Mouse (Mus musculus): ENCODE results near the gene Rnf40. TPM values are rescaled to one million over a fixed set of nuclear protein-coding genes. Genes with fewer than 3 reads are reported as not detected.
"Not testable (repeated sequence)": the region's sequence is repeated elsewhere in the genome, so short reads cannot be mapped to it uniquely, and the experiment has no call there.

The Rnf40 gene
- total RNA-seq, 2 experiments from 2014 or later: 24.4 to 28.7 TPM

GRCm38 (mm10) chr7:127641260-127641659 lies 52.7 kb downstream of the Rnf40 start:
- DNase-seq: no peak
- intact Hi-C loops (cut with DNase I; ENCODE audit: low total_unique reads): loop anchor here (5.0 kb wide), 1 partner anchor 34 kb away; no protein-coding TSS in a partner anchor

DNA sequence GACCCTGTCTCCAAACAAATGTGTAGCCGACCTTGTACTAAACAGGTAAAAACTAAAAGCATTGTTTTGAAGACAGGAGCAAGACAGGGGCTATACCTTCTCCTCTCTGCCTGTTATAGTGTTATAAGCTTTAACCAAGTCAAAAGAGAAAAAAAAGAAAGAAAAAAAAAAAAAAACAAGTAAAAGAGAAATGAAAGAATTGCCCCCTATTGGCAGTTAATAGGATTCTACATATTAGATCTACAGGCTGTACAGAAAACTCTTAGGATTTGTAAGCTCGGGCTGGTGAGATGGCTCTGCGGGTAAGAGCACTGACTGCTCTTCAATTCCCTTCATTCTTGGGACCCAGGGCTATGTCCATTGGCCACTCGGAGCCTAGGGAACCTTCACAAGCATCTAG lies 53.7 kb downstream of the Rnf40 start:
- DNase-seq: no peak
- intact Hi-C loops (cut with DNase I; ENCODE audit: low total_unique reads): loop anchor here (5.0 kb wide), 1 partner anchor 35 kb away; no protein-coding TSS in a partner anchor

- DNase-seq: no peak
- intact Hi-C loops (cut with DNase I; ENCODE audit: low total_unique reads): no loop called here
These were observed 57.8 kb downstream of the Rnf40 start for GRCm38 (mm10) chr7:127646363-127646762.

DNA sequence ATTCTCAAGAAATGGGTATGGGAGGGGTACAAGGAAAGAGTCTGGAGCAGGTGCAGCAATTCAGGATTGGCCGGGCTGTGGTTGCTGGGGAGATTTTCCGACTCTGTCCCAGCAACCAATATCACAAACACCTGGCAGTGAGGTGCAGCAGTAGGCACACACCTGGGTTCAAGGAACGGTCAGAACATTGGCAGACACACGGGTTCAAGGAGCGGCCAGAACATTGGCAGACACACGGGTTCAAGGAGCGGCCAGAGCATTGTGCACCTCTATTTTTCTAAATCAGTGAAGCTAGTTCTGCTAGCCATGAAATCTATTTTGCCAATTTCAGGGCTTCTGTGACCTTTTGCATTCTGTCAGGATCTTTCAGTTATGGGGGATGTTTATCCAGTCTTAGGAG lies 59.0 kb downstream of the Rnf40 start:
- intact Hi-C loops (cut with DNase I; ENCODE audit: low total_unique reads); DNase-seq: not testable (repeated sequence)

GRCm38 (mm10) chr7:127648516-127649201 lies 60.1 kb downstream of the Rnf40 start:
- no peak for DNase-seq
- intact Hi-C loops (cut with DNase I; ENCODE audit: low total_unique reads): no loop called here

GRCm38 (mm10) chr7:127649206-127649605 lies 60.6 kb downstream of the Rnf40 start:
- DNase-seq: no peak
- intact Hi-C loops (cut with DNase I; ENCODE audit: low total_unique reads): no loop called here

- intact Hi-C loops (cut with DNase I; ENCODE audit: low total_unique reads): no loop called here
These were observed 63.1 kb downstream of the Rnf40 start for GRCm38 (mm10) chr7:127651624-127652023.

GRCm38 (mm10) chr7:127652050-127652449 lies 63.5 kb downstream of the Rnf40 start:
- DNase-seq: no peak
- intact Hi-C loops (cut with DNase I; ENCODE audit: low total_unique reads): no loop called here

More at GRCm38 (mm10) chr7:127651624-127652023, 63.1 kb downstream of the Rnf40 start:
- DNase-seq: no peak

- no peak for DNase-seq
- intact Hi-C loops (cut with DNase I; ENCODE audit: low total_unique reads): no loop called here
These were observed 65.8 kb downstream of the Rnf40 start for GRCm38 (mm10) chr7:127654318-127654717.

Other genes with a start within 250 kb of the Rnf40 start
- gene Zfp768, start 243.2 kb upstream of the Rnf40 start, total RNA-seq (2021): 10 to 100 TPM; 21.4 to 25.7 TPM
- 1 to 10 TPM; 2.9 to 3.2 TPM for gene Zfp747, start 212.7 kb upstream of the Rnf40 start, total RNA-seq (2021)
- gene 9130019O22Rik, start 201.6 kb upstream of the Rnf40 start, total RNA-seq (2021): 1 to 10 TPM; 1.7 TPM
- gene E430018J23Rik, start 195.1 kb upstream of the Rnf40 start, total RNA-seq (2021): 1 to 10 TPM; 2.0 to 2.4 TPM
- 1 to 10 TPM; 2.1 to 3.1 TPM for gene Zfp764, start 181.9 kb upstream of the Rnf40 start, total RNA-seq (2021)
- gene Zfp688, start 166.7 kb upstream of the Rnf40 start, total RNA-seq (2021): 1 to 10 TPM; 2.2 to 2.6 TPM
- gene Zfp689, start 139.6 kb upstream of the Rnf40 start, total RNA-seq (2021): 1 to 10 TPM; 1.0 to 1.5 TPM
- 10 to 100 TPM; 17.2 to 19.4 TPM for gene Prr14, start 129.2 kb upstream of the Rnf40 start, total RNA-seq (2021)
- gene Fbrs, start 109.6 kb upstream of the Rnf40 start, total RNA-seq (2021): 10 to 100 TPM; 20.0 to 24.1 TPM
- 10 to 100 TPM; 45.4 to 46.3 TPM for gene Srcap, start 76.8 kb upstream of the Rnf40 start, total RNA-seq (2021)
- gene Gm42715, start 69.2 kb upstream of the Rnf40 start, total RNA-seq (2021): 1 to 10 TPM; 8.4 to 8.5 TPM
- gene Tmem265, start 27.4 kb upstream of the Rnf40 start, total RNA-seq (2021): not detected
- 10 to 100 TPM; 10.1 to 10.7 TPM for gene Phkg2, start 15.4 kb upstream of the Rnf40 start, total RNA-seq (2021)
- gene Ccdc189, start 172 bp upstream of the Rnf40 start, total RNA-seq (2021): 1 to 10 TPM; 1.8 to 4.5 TPM
- gene Zfp629, start 27.0 kb downstream of the Rnf40 start, total RNA-seq (2021): 1 to 10 TPM; 6.7 to 8.3 TPM
- gene Bcl7c, start 120.2 kb downstream of the Rnf40 start, total RNA-seq (2021): 10 to 100 TPM; 44.8 to 65.7 TPM
- gene Ctf1, start 124.0 kb downstream of the Rnf40 start, total RNA-seq (2021): 10 to 100 TPM; 12.1 to 14.6 TPM
- gene Ctf2, start 143.4 kb downstream of the Rnf40 start, total RNA-seq (2021): not detected
- gene Fbxl19, start 155.8 kb downstream of the Rnf40 start, total RNA-seq (2021): 1 to 10 TPM; 2.4 to 3.1 TPM
- 1 to 10 TPM; 8.1 to 9.2 TPM for gene Orai3, start 181.0 kb downstream of the Rnf40 start, total RNA-seq (2021)
- 10 to 100 TPM; 15.6 to 17.4 TPM for gene Setd1a, start 187.9 kb downstream of the Rnf40 start, total RNA-seq (2021)
- gene Gm49388, start 196.8 kb downstream of the Rnf40 start, total RNA-seq (2021): 1 to 10 TPM in 1 of 2 experiments, under 1 TPM in 1; 0.88 to 1.8 TPM
- 1 to 10 TPM; 6.9 to 8.1 TPM for gene Hsd3b7, start 211.8 kb downstream of the Rnf40 start, total RNA-seq (2021)
- 10 to 100 TPM; 46.9 to 49.9 TPM for gene Stx4a, start 235.5 kb downstream of the Rnf40 start, total RNA-seq (2021)
- gene Stx1b, start 235.8 kb downstream of the Rnf40 start, total RNA-seq (2021): 1 to 10 TPM; 1.1 to 2.2 TPM